Mouse (Mus musculus) cerebellum, adult 2 months (tissue): ENCODE results near the gene Parp11. TPM values are rescaled to one million over a fixed set of nuclear protein-coding genes. Genes with fewer than 3 reads are reported as not detected.

Experiments
- DNase-seq, 2 experiments: peaks; one replicate each; pipeline ENCODE4 v3.0.0; 2021
- H3K27ac ChIP-seq: fragments of 200-500 bp; 2 replicates; pipeline ENCODE4 v1.5.1; 2012; ENCODE audit warnings: low read length, control low read depth, inconsistent platforms; ENCODE audit not compliant: insufficient read depth
- H3K27me3 ChIP-seq: fragments of 200-500 bp; 2 replicates; pipeline ENCODE4 v1.6.1; 2012; ENCODE audit warnings: inconsistent platforms, mild to moderate bottlenecking, low read length, moderate library complexity; ENCODE audit not compliant: control insufficient read depth, insufficient read depth
- H3K4me1 ChIP-seq: fragments of 200-500 bp; 2 replicates; pipeline ENCODE4 v1.6.1; 2011; ENCODE audit warnings: low read length; ENCODE audit not compliant: control insufficient read depth, insufficient read depth
- H3K4me3 ChIP-seq: fragments of 200-500 bp; replicated peaks from 2 replicates; pipeline ENCODE3; 2011; ENCODE audit warnings: mild to moderate bottlenecking, low read depth, low read length, control low read depth; ENCODE audit not compliant: insufficient read depth
- CTCF ChIP-seq: fragments of 200-500 bp; IDR thresholded peaks from 2 replicates; pipeline ENCODE4 v1.5.1; 2011; ENCODE audit warnings: low read depth, mild to moderate bottlenecking, control low read depth, low read length, moderate library complexity, borderline replicate concordance; ENCODE audit not compliant: insufficient read depth
- POLR2A ChIP-seq: fragments of 200-500 bp; IDR thresholded peaks from 2 replicates; pipeline ENCODE4 v1.6.1; 2011; ENCODE audit warnings: low read length, control low read depth, borderline replicate concordance; ENCODE audit not compliant: insufficient read depth
- WGBS: fragments of 180-500 bp; shearing (Covaris S2); methylation state at CpG from one replicate; pipeline ENCODE4 v1.1.7; 2018; 5-methylcytosine and 5-hydroxymethylcytosine counted together
- polyA plus RNA-seq: library from polyadenylated mRNA; depleted of rRNA; stranded (reverse); fragments of >200 nt; gene quantifications from 2 replicates; pipeline ENCODE4 v1.2.3, GENCODE M21; 2012

Gene Parp11
- polyA plus RNA-seq, 1 experiment, result 23.6 TPM

- no peak for TF ChIP-seq CTCF
- TF ChIP-seq POLR2A, result no peak
- H3K27me3 ChIP-seq, result no peaks in the 10 kb centered on the region
- WGBS, result 56% methylated on average over 21 of the region's 21 CpGs
- peaks cover 2% of the 10 kb centered on the region; the same call in 1 of the 2 replicates for H3K4me1 ChIP-seq
- H3K27ac ChIP-seq, result no peak overlapping the region
- H3K4me3 ChIP-seq, result no peak overlapping the region
- DNase-seq, result no peak
These were observed 16.8 kb downstream of the Parp11 start for GRCm38 (mm10) chr6:127463273-127464001.

- peaks cover 2% of the 10 kb centered on the region; the same call in 1 of the 2 replicates for H3K4me1 ChIP-seq
- no peak for DNase-seq
- WGBS, result 77% methylated on average over 7 of the region's 7 CpGs
- no peak overlapping the region for H3K4me3 ChIP-seq
- no peak for TF ChIP-seq POLR2A
- no peak for TF ChIP-seq CTCF
- no peaks in the 10 kb centered on the region for H3K27me3 ChIP-seq
- H3K27ac ChIP-seq, result no peak overlapping the region
These were observed 17.9 kb downstream of the Parp11 start for GRCm38 (mm10) chr6:127464523-127464922.

- Histone ChIP-seq H3K27me3 (no peaks in the 10 kb centered on the region), H3K4me1 (no peaks in the 10 kb centered on the region), H3K27ac (no peak overlapping the region), H3K4me3 (no peak overlapping the region)
- DNase-seq, result no peak
- 82% methylated on average over 4 of the region's 4 CpGs for WGBS
- no peak for TF ChIP-seq POLR2A
- no peak for TF ChIP-seq CTCF
These were observed 20.2 kb downstream of the Parp11 start for GRCm38 (mm10) chr6:127466749-127467310.

- H3K4me1 ChIP-seq, result no peaks in the 10 kb centered on the region
- DNase-seq, result no peak
- H3K27me3 ChIP-seq, result no peaks in the 10 kb centered on the region
- 61% methylated on average over 4 of the region's 4 CpGs for WGBS
- no peak overlapping the region for H3K27ac ChIP-seq
- no peak overlapping the region for H3K4me3 ChIP-seq
- TF ChIP-seq CTCF, result no peak
- no peak for TF ChIP-seq POLR2A
These were observed 25.4 kb downstream of the Parp11 start for GRCm38 (mm10) chr6:127472078-127472477.

- Histone ChIP-seq H3K27me3 (no peaks in the 10 kb centered on the region), H3K4me3 (no peak overlapping the region), H3K4me1 (no peaks in the 10 kb centered on the region), H3K27ac (no peak overlapping the region)
- no peak for TF ChIP-seq CTCF
- 88% methylated on average over 8 of the region's 8 CpGs for WGBS
- no peak for DNase-seq
These were observed 27.3 kb downstream of the Parp11 start for GRCm38 (mm10) chr6:127473961-127474360.

- Histone ChIP-seq H3K27me3 (no peaks in the 10 kb centered on the region), H3K27ac (no peak overlapping the region), H3K4me3 (no peak overlapping the region), H3K4me1 (no peaks in the 10 kb centered on the region)
- 49% methylated on average over 3 of the region's 3 CpGs for WGBS
- DNase-seq, result no peak
- TF ChIP-seq POLR2A, result no peak
- TF ChIP-seq CTCF, result no peak
These were observed 28.6 kb downstream of the Parp11 start for GRCm38 (mm10) chr6:127475231-127475630.

- no peaks in the 10 kb centered on the region for H3K27me3 ChIP-seq
- WGBS, result 87% methylated on average over 6 of the region's 6 CpGs
- no peak for DNase-seq
- TF ChIP-seq CTCF (no peak), POLR2A (no peak)
- H3K27ac ChIP-seq, result no peak overlapping the region
- H3K4me1 ChIP-seq, result no peaks in the 10 kb centered on the region
- H3K4me3 ChIP-seq, result no peak overlapping the region
These were observed 44.4 kb downstream of the Parp11 start for GRCm38 (mm10) chr6:127491046-127491445.

- TF ChIP-seq POLR2A, result no peak
- no peak for TF ChIP-seq CTCF
- 87% methylated on average over 4 of the region's 4 CpGs for WGBS
- Histone ChIP-seq H3K4me3 (no peak overlapping the region), H3K4me1 (peaks cover 5% of the 10 kb centered on the region; the same call in 1 of the 2 replicates), H3K27ac (no peak overlapping the region), H3K27me3 (no peaks in the 10 kb centered on the region)
- DNase-seq, result no peak
These were observed 45.9 kb downstream of the Parp11 start for GRCm38 (mm10) chr6:127492561-127492960.
